Mouse (Mus musculus): ENCODE data around the gene Dbp. TPM values are rescaled to one million over a fixed set of nuclear protein-coding genes. Genes with fewer than 3 reads are reported as not detected.
A peak's percentile ranks its signal among the peaks of the same experiment; 100 is the strongest.

The Dbp gene
- polyA plus RNA-seq, 1 experiment from 2014 or later: 2.2 TPM

GRCm38 (mm10) chr7:45706721-45707241 lies 1.9 kb downstream of the Dbp start:
- H3K4me2 ChIP-seq: peak overlapping the region; percentile 99
- ATAC-seq (ENCODE audit: extremely low read depth, insufficient number of reproducible peaks, low FRiP score, low TSS enrichment): no peak
- peak overlapping the region; percentile 91 for H3K9ac ChIP-seq
- H3K4me1 ChIP-seq: peaks cover 53% of the 10 kb centered on the region
- peak overlapping the region; percentile 82 for H3K4me3 ChIP-seq
- H3K27me3 ChIP-seq (replicated peaks): no peaks in the 10 kb centered on the region
- no peaks in the 10 kb centered on the region for H3K9me3 ChIP-seq
- peaks cover 23% of the 10 kb centered on the region for H3K36me3 ChIP-seq
- WGBS: 1% methylated on average over 44 of the region's 45 CpGs
- H3K27ac ChIP-seq (replicated peaks): peak overlapping the region; percentile 92

GRCm38 (mm10) chr7:45707375-45707967 lies 2.6 kb downstream of the Dbp start:
- peak overlapping the region; percentile 99 for H3K4me2 ChIP-seq
- under 1% methylated on average over 27 of the region's 27 CpGs for WGBS
- no peaks in the 10 kb centered on the region for H3K9me3 ChIP-seq
- peak overlapping the region; percentile 92 for H3K27ac ChIP-seq (replicated peaks)
- peaks cover 53% of the 10 kb centered on the region for H3K4me1 ChIP-seq
- ATAC-seq (ENCODE audit: extremely low read depth, insufficient number of reproducible peaks, low FRiP score, low TSS enrichment): 0 out of 2 replicates have a peak, but pooled peaks have one; percentile 20
- peak overlapping the region; percentile 82 for H3K4me3 ChIP-seq
- peak overlapping the region; percentile 91 for H3K9ac ChIP-seq
- H3K36me3 ChIP-seq: peaks cover 30% of the 10 kb centered on the region
- H3K27me3 ChIP-seq (replicated peaks): no peaks in the 10 kb centered on the region

- Histone ChIP-seq H3K4me1 (peaks cover 52% of the 10 kb centered on the region), H3K36me3 (peaks cover 38% of the 10 kb centered on the region), H3K9ac (peak overlapping the region; percentile 60), H3K4me2 (peak overlapping the region; percentile 99), H3K9me3 (no peaks in the 10 kb centered on the region), H3K27me3 (replicated peaks) (no peaks in the 10 kb centered on the region), H3K4me3 (peak overlapping the region; percentile 82), H3K27ac (replicated peaks) (0 out of 2 replicates have a peak overlapping the region, but pooled peaks have one; percentile 92)
- ATAC-seq (ENCODE audit: extremely low read depth, insufficient number of reproducible peaks, low FRiP score, low TSS enrichment): no peak
- WGBS: 43% methylated on average over 13 of the region's 13 CpGs
Observed at GRCm38 (mm10) chr7:45708221-45708761, 3.4 kb downstream of the Dbp start.

- no peak for ATAC-seq (ENCODE audit: extremely low read depth, insufficient number of reproducible peaks, low FRiP score, low TSS enrichment)
- Histone ChIP-seq H3K9me3 (no peaks in the 10 kb centered on the region), H3K4me3 (no peak overlapping the region), H3K27ac (replicated peaks) (no peak overlapping the region), H3K4me2 (no peak overlapping the region), H3K36me3 (peaks cover 41% of the 10 kb centered on the region), H3K27me3 (replicated peaks) (no peaks in the 10 kb centered on the region), H3K9ac (no peak overlapping the region), H3K4me1 (peaks cover 46% of the 10 kb centered on the region)
- 43% methylated on average over 6 of the region's 6 CpGs for WGBS
Observed at GRCm38 (mm10) chr7:45709036-45709435, 4.1 kb downstream of the Dbp start.

GRCm38 (mm10) chr7:45709677-45710355 lies 4.9 kb downstream of the Dbp start:
- no peak overlapping the region for H3K4me2 ChIP-seq
- no peak overlapping the region for H3K4me3 ChIP-seq
- ATAC-seq (ENCODE audit: extremely low read depth, insufficient number of reproducible peaks, low FRiP score, low TSS enrichment): no peak
- H3K4me1 ChIP-seq: peaks cover 52% of the 10 kb centered on the region
- no peak overlapping the region for H3K9ac ChIP-seq
- H3K27ac ChIP-seq (replicated peaks): no peak overlapping the region
- H3K36me3 ChIP-seq: peaks cover 41% of the 10 kb centered on the region
- no peaks in the 10 kb centered on the region for H3K27me3 ChIP-seq (replicated peaks)
- WGBS: 76% methylated on average over 14 of the region's 14 CpGs
- no peaks in the 10 kb centered on the region for H3K9me3 ChIP-seq

- no peaks in the 10 kb centered on the region for H3K27me3 ChIP-seq (replicated peaks)
- no peak overlapping the region for H3K4me3 ChIP-seq
- peaks cover 51% of the 10 kb centered on the region for H3K4me1 ChIP-seq
- H3K4me2 ChIP-seq: no peak overlapping the region
- H3K27ac ChIP-seq (replicated peaks): no peak overlapping the region
- H3K9ac ChIP-seq: no peak overlapping the region
- no peak for ATAC-seq (ENCODE audit: extremely low read depth, insufficient number of reproducible peaks, low FRiP score, low TSS enrichment)
- no peaks in the 10 kb centered on the region for H3K9me3 ChIP-seq
- peaks cover 41% of the 10 kb centered on the region for H3K36me3 ChIP-seq
- 89% methylated on average over 20 of the region's 20 CpGs for WGBS
Observed at GRCm38 (mm10) chr7:45710477-45711191, 5.7 kb downstream of the Dbp start.

- ATAC-seq (ENCODE audit: extremely low read depth, insufficient number of reproducible peaks, low FRiP score, low TSS enrichment): no peak
- H3K27me3 ChIP-seq (replicated peaks): no peaks in the 10 kb centered on the region
- H3K4me3 ChIP-seq: no peak overlapping the region
- H3K4me2 ChIP-seq: no peak overlapping the region
- H3K36me3 ChIP-seq: peaks cover 41% of the 10 kb centered on the region
- WGBS: 86% methylated on average over 24 of the region's 24 CpGs
- H3K9ac ChIP-seq: no peak overlapping the region
- no peaks in the 10 kb centered on the region for H3K9me3 ChIP-seq
- H3K27ac ChIP-seq (replicated peaks): no peak overlapping the region
- peaks cover 51% of the 10 kb centered on the region for H3K4me1 ChIP-seq
Observed at GRCm38 (mm10) chr7:45711316-45712021, 6.6 kb downstream of the Dbp start.

- no peaks in the 10 kb centered on the region for H3K9me3 ChIP-seq
- H3K9ac ChIP-seq: no peak overlapping the region
- H3K4me1 ChIP-seq: peaks cover 52% of the 10 kb centered on the region
- ATAC-seq (ENCODE audit: extremely low read depth, insufficient number of reproducible peaks, low FRiP score, low TSS enrichment): no peak
- no peaks in the 10 kb centered on the region for H3K27me3 ChIP-seq (replicated peaks)
- H3K27ac ChIP-seq (replicated peaks): no peak overlapping the region
- H3K4me2 ChIP-seq: no peak overlapping the region
- 88% methylated on average over 21 of the region's 21 CpGs for WGBS
- H3K4me3 ChIP-seq: no peak overlapping the region
- H3K36me3 ChIP-seq: peaks cover 41% of the 10 kb centered on the region
Observed at GRCm38 (mm10) chr7:45712022-45712757, 7.3 kb downstream of the Dbp start.

- Histone ChIP-seq H3K4me2 (no peak overlapping the region), H3K9me3 (no peaks in the 10 kb centered on the region), H3K9ac (no peak overlapping the region; the same call in 1 of the 2 replicates), H3K36me3 (peaks cover 41% of the 10 kb centered on the region), H3K27me3 (replicated peaks) (no peaks in the 10 kb centered on the region), H3K27ac (replicated peaks) (no peak overlapping the region), H3K4me1 (peaks cover 40% of the 10 kb centered on the region), H3K4me3 (no peak overlapping the region)
- 90% methylated on average over 16 of the region's 16 CpGs for WGBS
- no peak for ATAC-seq (ENCODE audit: extremely low read depth, insufficient number of reproducible peaks, low FRiP score, low TSS enrichment)
Observed at GRCm38 (mm10) chr7:45713396-45713795, 8.5 kb downstream of the Dbp start.

GRCm38 (mm10) chr7:45713881-45714520 lies 9.1 kb downstream of the Dbp start:
- peaks cover 44% of the 10 kb centered on the region for H3K36me3 ChIP-seq
- H3K27ac ChIP-seq (replicated peaks): no peak overlapping the region
- peak overlapping the region; percentile 87 for H3K9ac ChIP-seq
- peak overlapping the region; percentile 97 for H3K4me3 ChIP-seq
- 77% methylated on average over 6 of the region's 6 CpGs for WGBS
- no peaks in the 10 kb centered on the region for H3K27me3 ChIP-seq (replicated peaks)
- peaks cover 39% of the 10 kb centered on the region for H3K4me1 ChIP-seq
- H3K4me2 ChIP-seq: peak overlapping the region; percentile 78
- no peak for ATAC-seq (ENCODE audit: extremely low read depth, insufficient number of reproducible peaks, low FRiP score, low TSS enrichment)
- H3K9me3 ChIP-seq: no peaks in the 10 kb centered on the region
